Mouse (Mus musculus): Measurements from ENCODE around the gene Serpinf2.

The Serpinf2 gene

DNA sequence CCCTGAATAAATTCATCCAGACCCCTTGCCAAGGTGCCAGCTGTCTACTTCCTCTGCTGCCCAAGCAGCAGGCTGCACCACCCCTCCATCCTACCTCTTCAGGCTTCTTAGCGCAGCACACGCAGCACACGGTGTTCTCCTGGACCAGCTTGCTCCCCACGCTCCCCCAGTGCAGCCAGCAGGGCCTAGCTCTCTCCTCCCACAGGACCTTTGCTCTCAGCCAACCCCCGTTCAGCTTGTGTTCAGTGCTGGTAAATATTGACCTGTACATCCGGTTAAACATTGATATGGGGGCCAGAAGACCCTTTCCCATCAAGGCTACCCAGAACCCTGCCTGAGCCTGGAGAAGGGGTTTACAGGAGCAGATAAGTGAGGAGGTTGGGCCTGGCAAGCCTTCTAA lies at the start of gene Serpinf2:
Serpinf2 (minus strand) TSS at position 229 of the 400 bp plus-strand sequence.
- no peak for DNase-seq (ENCODE audit: low spot score)

GRCm38 (mm10) chr11:75487496-75487895 lies 48.1 kb upstream of the Serpinf2 start:
- no peak for DNase-seq (ENCODE audit: low spot score)

DNA sequence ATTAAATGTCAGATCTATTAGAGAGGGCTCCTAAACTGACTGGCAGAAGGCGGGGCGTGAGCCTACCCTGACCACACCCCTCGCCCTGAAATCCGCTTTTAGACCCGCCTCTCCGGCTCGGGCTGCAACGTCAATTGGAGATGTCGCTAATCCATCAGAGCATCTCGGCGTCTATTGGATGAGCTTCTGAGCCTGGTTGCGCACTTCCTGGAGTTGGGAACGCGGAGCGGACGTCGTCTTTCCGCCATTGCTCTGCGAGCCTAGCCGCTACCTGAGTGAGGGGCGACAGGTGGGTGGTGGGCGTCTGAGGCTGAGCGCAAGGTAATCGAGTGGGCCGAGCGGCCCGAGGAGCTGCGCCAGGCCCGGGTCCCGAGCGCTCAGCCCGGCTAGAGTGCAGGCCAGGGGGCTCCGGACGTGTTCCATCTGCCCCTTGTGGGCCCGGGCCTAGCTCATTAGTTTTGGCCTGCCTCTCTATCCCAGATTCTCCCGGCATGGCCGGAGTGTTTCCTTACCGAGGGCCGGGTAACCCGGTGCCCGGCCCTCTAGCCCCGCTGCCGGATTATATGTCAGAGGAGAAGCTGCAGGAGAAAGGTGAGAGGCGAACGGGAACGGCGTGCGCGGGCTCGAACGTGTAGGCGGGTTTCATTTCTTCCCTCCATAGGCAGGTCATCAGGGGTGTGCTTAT lies 47.4 kb upstream of the Serpinf2 start, which contains the start of gene Prpf8:
Prpf8 (plus strand) TSS at position 216 of the 685 bp plus-strand sequence.
- peak; percentile 95 for DNase-seq (ENCODE audit: low spot score)

DNA sequence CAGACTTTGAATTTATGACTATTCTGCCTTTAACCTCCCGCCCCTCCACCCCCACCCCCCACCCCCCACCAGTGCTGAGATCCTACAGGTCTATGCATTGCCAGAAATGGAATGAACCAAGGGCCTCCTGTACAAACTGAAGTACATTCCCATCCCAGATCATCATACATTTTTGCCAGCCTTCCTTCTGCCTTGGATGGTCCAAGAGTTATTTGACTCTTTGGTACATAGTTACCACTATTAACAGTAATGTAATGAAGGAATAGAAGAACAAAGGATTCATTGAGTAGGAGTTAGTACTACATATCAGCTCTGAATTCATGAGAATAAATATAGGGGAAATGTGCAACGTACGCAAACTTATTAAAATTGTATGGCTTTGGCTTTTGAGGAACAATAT lies 46.8 kb upstream of the Serpinf2 start:
- DNase-seq (ENCODE audit: low spot score), result no peak

DNA sequence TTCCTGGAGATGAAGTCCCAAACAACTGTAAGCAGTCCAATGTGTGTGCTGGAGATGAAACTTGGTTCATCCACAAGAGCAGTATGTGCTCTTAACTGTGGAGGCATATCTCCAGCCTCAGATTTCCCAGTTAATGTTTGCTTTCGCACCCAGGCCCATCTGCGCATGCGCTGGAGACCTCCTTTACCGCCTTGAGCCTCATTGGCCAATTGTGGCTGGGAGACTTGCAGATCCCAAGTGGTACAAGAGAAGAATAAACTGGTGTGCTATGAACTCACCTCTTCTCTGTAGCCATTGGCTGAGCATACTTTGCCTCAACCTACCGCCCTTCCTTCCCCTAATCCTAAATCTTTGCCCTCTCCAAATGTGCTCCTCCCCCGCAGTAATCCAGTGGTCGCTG lies 34.0 kb upstream of the Serpinf2 start:
- no peak for DNase-seq (ENCODE audit: low spot score)

GRCm38 (mm10) chr11:75472469-75473081 lies 33.2 kb upstream of the Serpinf2 start:
- no peak for DNase-seq (ENCODE audit: low spot score)

DNA sequence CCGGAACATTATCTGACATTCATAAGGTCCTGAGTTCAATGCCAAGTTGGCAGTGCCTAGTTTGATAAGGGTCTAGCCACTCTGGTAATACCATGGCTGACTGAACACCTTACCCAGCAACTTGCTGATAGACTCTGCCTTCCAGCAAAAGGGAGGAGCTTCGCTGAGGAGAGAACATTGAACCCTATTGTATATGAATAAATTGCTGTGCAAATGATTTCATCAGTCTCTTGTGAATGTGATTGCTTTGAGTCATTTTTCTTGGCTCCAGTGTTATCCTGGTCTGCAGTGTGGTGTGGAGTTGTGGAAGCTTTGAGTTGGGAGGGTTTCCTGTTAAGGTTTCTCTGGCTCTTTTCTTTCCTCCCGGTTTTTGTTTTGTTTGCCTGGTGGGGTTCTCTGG lies 31.3 kb upstream of the Serpinf2 start:
- DNase-seq (ENCODE audit: low spot score), result no peak

DNA sequence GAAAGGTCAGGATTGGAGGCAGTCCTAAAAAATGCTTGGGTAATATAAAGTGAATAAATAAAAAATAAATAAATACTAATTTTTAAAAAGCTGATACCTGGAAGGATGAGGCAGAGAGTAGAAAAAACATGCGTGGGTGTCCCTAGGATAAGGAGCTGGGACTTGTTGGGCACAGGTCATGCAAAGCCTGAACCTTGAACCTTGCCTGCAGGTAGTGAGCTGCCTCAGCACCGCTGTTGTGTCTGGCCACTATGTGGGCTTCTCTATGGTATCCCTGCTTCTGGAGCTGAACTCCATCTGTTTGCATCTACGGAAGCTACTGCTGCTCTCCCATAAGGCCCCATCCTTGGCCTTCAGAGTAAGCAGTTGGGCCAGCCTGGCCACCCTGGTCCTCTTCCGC lies 29.9 kb upstream of the Serpinf2 start:
- DNase-seq (ENCODE audit: low spot score), result no peak

GRCm38 (mm10) chr11:75468410-75468809 lies 29.0 kb upstream of the Serpinf2 start:
- DNase-seq (ENCODE audit: low spot score), result no peak

DNA sequence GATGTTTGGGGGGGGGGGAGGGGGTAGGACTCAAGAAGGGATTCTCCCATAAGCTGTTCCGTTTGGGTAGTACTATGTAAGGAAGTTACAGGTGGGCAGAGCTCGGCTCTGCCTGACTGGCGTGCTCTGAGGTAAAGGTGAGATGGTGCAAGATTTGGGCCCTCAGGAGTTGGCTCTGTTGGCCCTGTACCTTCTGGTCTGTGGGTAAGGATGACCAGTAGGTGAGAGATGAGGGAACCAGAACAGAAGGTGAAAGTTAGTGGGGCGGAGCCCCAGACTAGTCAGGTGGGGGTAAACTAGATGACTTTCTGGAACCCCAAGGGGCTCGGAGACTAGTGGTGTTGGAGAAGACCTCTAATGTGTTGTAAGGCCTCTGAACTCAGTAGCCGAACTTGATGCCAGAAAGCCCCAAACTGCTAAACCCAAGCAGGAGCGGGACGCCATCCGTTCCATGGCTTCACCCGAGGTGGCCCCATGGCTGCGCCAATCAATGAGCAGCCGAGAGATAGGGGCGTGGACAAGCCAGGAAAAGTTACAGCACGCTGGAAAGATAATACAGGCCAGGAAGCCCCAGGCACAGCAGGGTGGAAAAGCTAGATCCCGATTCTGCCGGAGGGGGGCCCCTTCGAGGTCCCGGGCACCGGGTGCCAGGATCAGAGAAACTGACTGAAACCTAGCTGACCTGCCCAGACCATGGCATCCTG lies 28.3 kb upstream of the Serpinf2 start:
- DNase-seq (ENCODE audit: low spot score), result peak; percentile 77

DNA sequence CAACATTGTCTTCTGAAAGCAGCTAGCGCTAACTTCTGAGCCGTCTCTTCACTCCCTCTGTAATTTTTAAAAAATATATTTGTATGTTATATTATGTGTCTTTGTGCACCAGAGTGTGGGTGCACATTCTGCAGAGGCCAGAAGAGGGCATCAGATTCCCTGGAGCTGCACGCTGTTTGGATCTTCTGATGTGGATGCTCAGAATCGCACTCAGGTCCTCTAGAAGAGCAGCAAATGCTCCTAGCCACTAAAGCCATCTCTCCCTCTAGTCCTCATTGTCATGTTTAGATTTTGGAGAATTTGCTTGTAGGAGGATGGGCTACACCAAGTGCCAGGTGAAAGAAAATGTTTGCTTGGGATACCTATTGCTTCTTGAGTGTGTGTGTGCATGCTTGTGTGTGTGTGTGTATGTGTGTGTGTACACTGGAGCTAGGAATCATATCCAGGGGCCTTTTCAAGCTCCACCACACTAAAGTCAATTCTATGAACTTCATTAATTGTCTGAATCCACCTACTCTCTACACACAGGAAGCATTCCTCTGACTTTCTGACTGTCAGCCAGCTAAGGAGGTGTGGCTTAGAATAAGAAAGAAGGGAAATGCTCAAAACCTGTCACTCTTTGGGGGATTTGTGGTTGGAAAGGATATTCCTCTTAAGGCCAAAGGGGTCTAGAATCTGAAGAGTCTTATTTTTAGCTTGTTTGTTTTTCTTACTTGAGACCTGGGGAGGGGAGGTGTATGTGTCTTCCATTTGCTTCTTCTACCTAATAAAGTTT lies 27.5 kb upstream of the Serpinf2 start:
- no peak for DNase-seq (ENCODE audit: low spot score)

- DNase-seq (ENCODE audit: low spot score), result no peak
These were observed 25.7 kb upstream of the Serpinf2 start for GRCm38 (mm10) chr11:75465051-75465450.

DNA sequence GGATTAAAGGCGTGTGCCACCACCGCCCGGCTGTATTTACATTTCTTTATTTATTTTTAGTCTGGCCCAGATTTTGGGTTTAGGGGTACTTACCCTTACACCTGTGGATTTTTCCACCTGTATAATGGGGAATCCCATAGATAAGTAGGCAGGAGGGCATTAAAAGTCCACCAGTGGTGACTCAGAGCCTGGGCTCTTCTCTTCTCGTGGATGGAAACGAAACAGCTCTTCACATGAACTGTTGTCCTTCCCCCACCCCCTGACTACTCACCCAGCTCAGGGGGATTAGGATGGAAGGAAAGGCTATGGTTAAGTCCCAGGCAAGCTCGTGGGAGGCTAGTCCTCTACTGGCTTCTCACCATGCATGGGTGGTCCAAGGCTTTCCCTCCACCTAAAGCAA lies 25.0 kb upstream of the Serpinf2 start:
- no peak for DNase-seq (ENCODE audit: low spot score)

DNA sequence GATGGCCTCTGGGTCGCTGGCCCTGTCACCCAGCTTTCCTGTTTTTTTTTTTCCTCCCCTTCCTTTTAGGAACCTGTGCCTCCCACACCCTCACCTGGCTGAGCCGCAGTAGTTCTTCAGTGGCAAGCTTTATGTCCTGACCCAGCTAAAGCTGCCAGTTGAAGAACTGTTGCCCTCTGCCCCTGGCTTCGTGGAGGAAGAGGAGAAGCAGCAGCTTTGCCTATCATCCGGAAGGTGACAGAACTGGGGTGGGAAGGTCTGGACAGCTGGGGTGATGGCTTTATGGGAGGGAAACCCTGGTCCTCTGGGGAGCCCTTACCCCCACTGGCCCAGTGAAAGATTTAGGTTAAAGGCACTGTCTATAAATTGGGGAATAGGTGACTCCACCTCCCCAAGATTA lies 24.2 kb upstream of the Serpinf2 start:
- DNase-seq (ENCODE audit: low spot score), result no peak

DNA sequence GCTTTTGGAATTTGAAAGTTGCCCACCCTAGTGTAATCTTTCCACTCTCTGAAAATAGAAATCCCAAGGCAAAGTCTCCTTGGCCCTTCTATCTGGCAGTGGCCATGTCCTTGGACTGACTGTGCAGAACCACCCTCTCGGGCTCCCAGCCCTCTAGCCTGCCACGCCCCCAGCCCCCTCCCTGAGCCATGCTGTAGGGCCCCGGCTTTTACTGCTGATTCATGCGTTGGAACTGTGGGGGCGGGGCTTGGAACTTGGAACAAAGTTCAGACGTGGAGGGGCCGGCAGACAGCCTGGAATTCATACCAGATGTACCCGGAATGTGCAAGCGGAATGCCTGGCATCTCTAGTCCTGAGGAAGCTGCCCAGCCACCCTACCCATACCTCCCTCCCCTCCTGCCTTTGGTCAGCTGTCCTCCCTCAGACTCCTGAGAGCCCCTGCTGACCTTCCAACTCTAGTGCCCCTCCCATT lies 23.5 kb upstream of the Serpinf2 start:
- DNase-seq (ENCODE audit: low spot score), result peak; percentile 93

DNA sequence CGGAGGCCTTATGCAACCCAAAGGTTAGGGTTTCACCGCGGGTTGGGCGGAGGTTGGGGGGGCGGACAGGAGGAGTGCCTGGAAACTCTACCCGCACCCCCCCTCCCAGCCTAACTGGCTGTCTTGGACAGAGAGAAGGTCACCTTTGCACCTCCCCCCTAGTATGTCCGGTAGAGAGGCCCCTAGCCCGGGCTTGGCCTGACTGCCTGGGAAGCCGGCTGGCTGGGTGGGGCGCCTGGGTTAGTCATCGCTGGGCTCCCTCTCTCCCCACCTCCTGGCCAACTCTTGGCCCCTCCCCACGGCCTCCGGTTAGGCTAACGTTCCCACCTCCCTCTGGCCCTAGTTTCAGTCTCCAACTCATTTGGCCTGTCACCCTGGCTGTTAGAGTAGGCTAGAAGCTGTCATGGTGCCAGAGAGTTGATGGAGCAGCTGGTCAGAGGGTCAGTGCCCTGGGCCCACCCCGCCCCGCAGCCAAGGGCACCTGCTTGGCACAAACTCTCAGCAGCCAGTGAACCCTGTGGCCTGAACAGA lies 22.9 kb upstream of the Serpinf2 start:
- peak; percentile 80 for DNase-seq (ENCODE audit: low spot score)

- no peak for DNase-seq (ENCODE audit: low spot score)
These were observed 22.4 kb upstream of the Serpinf2 start for GRCm38 (mm10) chr11:75461743-75462252.

GRCm38 (mm10) chr11:75460844-75461742 lies 21.7 kb upstream of the Serpinf2 start, which contains the start of gene Tlcd2:
TSS of gene Tlcd2 (plus strand) at chr11:75461715.
- peak; percentile 98 for DNase-seq (ENCODE audit: low spot score)

GRCm38 (mm10) chr11:75460103-75460843 lies 20.9 kb upstream of the Serpinf2 start:
- peak; percentile 83 for DNase-seq (ENCODE audit: low spot score)

DNA sequence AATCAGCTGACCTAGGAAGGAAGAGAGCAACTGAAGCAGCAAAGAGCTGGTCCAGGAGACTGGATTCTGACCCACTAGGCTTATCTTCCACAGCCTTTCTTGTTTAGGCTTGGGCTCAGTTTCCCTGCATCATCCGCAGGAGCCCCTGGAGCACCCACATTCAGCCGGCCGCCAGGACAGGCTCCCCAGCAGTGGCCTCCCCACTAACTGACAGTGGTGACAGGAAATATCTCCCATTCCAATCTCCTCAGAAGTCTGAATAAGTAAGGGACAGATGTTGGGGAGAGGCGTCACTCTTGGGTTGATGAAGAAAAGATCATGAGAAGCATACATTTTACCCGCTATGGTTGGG lies 20.3 kb upstream of the Serpinf2 start:
- no peak for DNase-seq (ENCODE audit: low spot score)
